In the genomic region with DNA sequence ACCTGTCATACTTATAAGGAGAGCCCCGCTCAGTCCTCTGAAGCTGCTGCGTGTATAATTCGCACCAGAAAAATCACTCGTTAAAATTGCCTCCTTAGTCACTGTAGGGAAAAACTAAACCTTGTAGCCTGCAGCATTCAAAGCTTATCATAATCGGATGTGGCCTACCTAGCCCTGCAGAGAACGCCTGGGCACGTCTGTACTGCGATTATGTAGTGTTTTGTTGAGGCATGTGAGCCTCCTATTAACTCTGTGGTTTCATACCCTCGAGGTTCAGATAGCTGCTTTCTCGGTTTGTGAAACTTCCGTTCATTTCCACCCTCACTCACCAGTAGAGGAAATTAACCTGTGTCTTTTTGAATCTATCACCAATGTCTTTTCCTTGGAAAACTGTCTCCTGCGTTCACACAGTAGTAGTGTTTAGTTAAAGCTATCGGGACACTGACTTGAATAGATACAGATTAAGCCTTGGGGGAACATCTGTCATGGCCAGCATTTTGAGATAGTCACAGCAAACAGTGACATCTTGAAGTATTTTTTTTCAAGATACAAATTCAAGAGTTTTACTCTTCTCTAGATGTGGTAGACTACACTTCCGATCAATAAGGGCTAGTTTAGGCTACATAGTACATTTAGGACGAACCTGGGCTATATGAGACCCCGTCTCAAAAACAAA, we compare ENCODE assay signal across 8 mouse cellular contexts. TPM values are rescaled to one million over a fixed set of nuclear protein-coding genes. Genes with fewer than 3 reads are reported as not detected.
A peak's percentile ranks its signal among the peaks of the same experiment; 100 is the strongest.
DNase-seq lines count a peak whose midpoint lies in the region; ATAC-seq and TF ChIP-seq lines count a peak whose summit lies in the region.

No protein-coding gene starts in this region.

- peak overlapping the region; percentile 86 for H3K4me2 ChIP-seq in forebrain, embryonic 11.5 days (ENCODE audit: low read depth, low read length, severe bottlenecking)
- H3K4me2 ChIP-seq in liver, embryonic 13.5 days = peak overlapping the region; percentile 90
- peak overlapping the region; percentile 77 for H3K4me2 ChIP-seq in stomach, embryonic 16.5 days (ENCODE audit: low read depth, low read length)

- H3K9me3 ChIP-seq in E14TG2a.4 (ENCODE audit: low read length) = no peaks in the 10 kb centered on the region
- H3K9me3 ChIP-seq in forebrain, embryonic 11.5 days (ENCODE audit: control insufficient read depth, low read length) = no peaks in the 10 kb centered on the region
- H3K9me3 ChIP-seq in liver, embryonic 13.5 days (replicated peaks) = no peaks in the 10 kb centered on the region
- no peaks in the 10 kb centered on the region for H3K9me3 ChIP-seq in stomach, embryonic 16.5 days (replicated peaks; ENCODE audit: control insufficient read depth, low read length)

- peak overlapping the region; percentile 98 for H3K4me3 ChIP-seq in E14TG2a.4 (replicated peaks; ENCODE audit: low read length)
- peak overlapping the region; percentile 90 for H3K4me3 ChIP-seq in forebrain, embryonic 11.5 days (ENCODE audit: low read depth, low read length)
- peak overlapping the region; percentile 98 for H3K4me3 ChIP-seq in liver, embryonic 13.5 days (replicated peaks)
- H3K4me3 ChIP-seq in stomach, embryonic 16.5 days (replicated peaks; ENCODE audit: low read length) = peak overlapping the region; percentile 86

- peaks cover 18% of the 10 kb centered on the region for H3K4me1 ChIP-seq in E14TG2a.4 (replicated peaks; ENCODE audit: low read depth, low read length)
- peaks cover 2% of the 10 kb centered on the region; the same call in 1 of the 2 replicates for H3K4me1 ChIP-seq in forebrain, embryonic 11.5 days (replicated peaks; ENCODE audit: control insufficient read depth, insufficient read depth, low read length)
- H3K4me1 ChIP-seq in liver, embryonic 13.5 days (replicated peaks) = peaks cover 26% of the 10 kb centered on the region
- peaks cover 8% of the 10 kb centered on the region for H3K4me1 ChIP-seq in stomach, embryonic 16.5 days (ENCODE audit: control insufficient read depth, insufficient read depth, low read length)

- H3K36me3 ChIP-seq in E14TG2a.4 (ENCODE audit: insufficient read depth, low read length) = 0 out of 2 replicates have a peak, but pooled peaks cover 4% of the 10 kb centered on the region
- no peaks in the 10 kb centered on the region for H3K36me3 ChIP-seq in forebrain, embryonic 11.5 days (ENCODE audit: control insufficient read depth, insufficient read depth, low read length)
- no peaks in the 10 kb centered on the region for H3K36me3 ChIP-seq in liver, embryonic 13.5 days
- H3K36me3 ChIP-seq in stomach, embryonic 16.5 days (ENCODE audit: control insufficient read depth, insufficient read depth, low read length) = no peaks in the 10 kb centered on the region

- H3K27me3 ChIP-seq in E14TG2a.4 (ENCODE audit: insufficient read depth, low read length) = no peaks in the 10 kb centered on the region
- no peaks in the 10 kb centered on the region for H3K27me3 ChIP-seq in forebrain, embryonic 11.5 days (ENCODE audit: control insufficient read depth, insufficient read depth, low read length)
- no peaks in the 10 kb centered on the region for H3K27me3 ChIP-seq in liver, embryonic 13.5 days
- H3K27me3 ChIP-seq in stomach, embryonic 16.5 days (ENCODE audit: control insufficient read depth, insufficient read depth, low read length) = no peaks in the 10 kb centered on the region

- ATAC-seq in forebrain, embryonic 11.5 days (replicated peaks; ENCODE audit: low FRiP score) = no peak
- peak; percentile 64 for ATAC-seq in liver, embryonic 13.5 days (ENCODE audit: low read depth)
- peak; percentile 1; the same call in 1 of the 2 replicates for ATAC-seq in stomach, embryonic 16.5 days (ENCODE audit: insufficient read depth, low FRiP score)

- peak overlapping the region; percentile 98 for H3K9ac ChIP-seq in forebrain, embryonic 11.5 days (ENCODE audit: low read length)
- peak overlapping the region; percentile 99 for H3K9ac ChIP-seq in liver, embryonic 13.5 days
- peak overlapping the region; percentile 99 for H3K9ac ChIP-seq in stomach, embryonic 16.5 days (ENCODE audit: low read length)

- no peak for TF ChIP-seq CTCF in E14TG2a.4 (conservative IDR thresholded peaks at IDR 0.05; ENCODE audit: low read length)

- H3K27ac ChIP-seq in forebrain, embryonic 11.5 days (ENCODE audit: low read depth, low read length) = 0 out of 2 replicates have a peak overlapping the region, but pooled peaks have one; percentile 57
- H3K27ac ChIP-seq in liver, embryonic 13.5 days = peak overlapping the region; percentile 94
- peak overlapping the region; percentile 91 for H3K27ac ChIP-seq in stomach, embryonic 16.5 days (ENCODE audit: low read length)

- peak; percentile 12 for DNase-seq in kidney, adult 9 months
- no peak for DNase-seq in kidney, adult 18-20 months
- DNase-seq in forebrain, embryonic 11.5 days (ENCODE audit: low spot score) = no peak
- DNase-seq in liver, embryonic 13.5 days = peak; percentile 48
- DNase-seq in frontal cortex, postnatal 14 days (ENCODE audit: low spot score in 2 of 2) = no peak
- no peak for DNase-seq in adrenal gland, adult 2 months

- 39% methylated on average over 16 of the region's 16 CpGs for WGBS in forebrain, embryonic 11.5 days
- WGBS in liver, embryonic 13.5 days (ENCODE audit: insufficient replicate concordance) = 13% methylated on average over 16 of the region's 16 CpGs
- WGBS in stomach, embryonic 16.5 days = 27% methylated on average over 16 of the region's 16 CpGs

RNA-seq across cellular contexts. Expression of a gene that starts 0.8 kb away (rescaled TPM):
- polyA plus RNA-seq in forebrain, embryonic 11.5 days (2014; fragmentation: Nextera tagmentation; extraction: Ambion mirVana) = 22.1 and 23.1 TPM in 2 replicates
- 9.6 and 10.0 TPM in 2 replicates for polyA plus RNA-seq in liver, embryonic 13.5 days (2015; fragmentation: Nextera tagmentation; extraction: Ambion mirVana)
- polyA plus RNA-seq in stomach, embryonic 16.5 days (2015; fragmentation: Nextera tagmentation; extraction: Ambion mirVana) = 30.4 and 33.1 TPM in 2 replicates
- 10 to 100 TPM; 32.5 to 33.3 TPM for total RNA-seq in adrenal gland, adult 2 months (2021)
- 45.3 and 51.2 TPM in 2 replicates for polyA plus RNA-seq in adrenal gland, adult 2 months (2012; rRNA removed)

RNA-seq across cellular contexts. Expression of a gene that starts 7.7 kb away (rescaled TPM):
- 1.1 TPM in 1 of 2 replicates, not detected in the other for polyA plus RNA-seq in forebrain, embryonic 11.5 days (2014; fragmentation: Nextera tagmentation; extraction: Ambion mirVana)
- polyA plus RNA-seq in liver, embryonic 13.5 days (2015; fragmentation: Nextera tagmentation; extraction: Ambion mirVana) = not detected in 2 replicates
- 0.55 TPM in 1 of 2 replicates, not detected in the other for polyA plus RNA-seq in stomach, embryonic 16.5 days (2015; fragmentation: Nextera tagmentation; extraction: Ambion mirVana)
- 1 to 10 TPM; 1.3 to 1.6 TPM for total RNA-seq in adrenal gland, adult 2 months (2021)
- polyA plus RNA-seq in adrenal gland, adult 2 months (2012; rRNA removed) = 4.6 TPM in 2 replicates

RNA-seq across cellular contexts. Expression of a gene that starts 20.4 kb away (rescaled TPM):
- 62.7 and 65.2 TPM in 2 replicates for polyA plus RNA-seq in forebrain, embryonic 11.5 days (2014; fragmentation: Nextera tagmentation; extraction: Ambion mirVana)
- 17.3 and 18.5 TPM in 2 replicates for polyA plus RNA-seq in liver, embryonic 13.5 days (2015; fragmentation: Nextera tagmentation; extraction: Ambion mirVana)
- polyA plus RNA-seq in stomach, embryonic 16.5 days (2015; fragmentation: Nextera tagmentation; extraction: Ambion mirVana) = 41.8 and 46.4 TPM in 2 replicates
- total RNA-seq in adrenal gland, adult 2 months (2021) = 10 to 100 TPM; 33.8 to 35.9 TPM
- polyA plus RNA-seq in adrenal gland, adult 2 months (2012; rRNA removed) = 74.9 and 97.4 TPM in 2 replicates

RNA-seq across cellular contexts. Expression of a gene that starts 32.6 kb away (rescaled TPM):
- 1.1 and 2.5 TPM in 2 replicates for polyA plus RNA-seq in forebrain, embryonic 11.5 days (2014; fragmentation: Nextera tagmentation; extraction: Ambion mirVana)
- polyA plus RNA-seq in liver, embryonic 13.5 days (2015; fragmentation: Nextera tagmentation; extraction: Ambion mirVana) = 0.35 and 0.60 TPM in 2 replicates
- 3.9 and 5.9 TPM in 2 replicates for polyA plus RNA-seq in stomach, embryonic 16.5 days (2015; fragmentation: Nextera tagmentation; extraction: Ambion mirVana)
- under 1 TPM; 0.73 to 0.84 TPM for total RNA-seq in adrenal gland, adult 2 months (2021)
- 1.1 and 2.0 TPM in 2 replicates for polyA plus RNA-seq in adrenal gland, adult 2 months (2012; rRNA removed)

RNA-seq across cellular contexts. Expression of a gene that starts 37.2 kb away (rescaled TPM):
- polyA plus RNA-seq in forebrain, embryonic 11.5 days (2014; fragmentation: Nextera tagmentation; extraction: Ambion mirVana) = 20.9 and 21.5 TPM in 2 replicates
- 68.9 and 81.6 TPM in 2 replicates for polyA plus RNA-seq in liver, embryonic 13.5 days (2015; fragmentation: Nextera tagmentation; extraction: Ambion mirVana)
- polyA plus RNA-seq in stomach, embryonic 16.5 days (2015; fragmentation: Nextera tagmentation; extraction: Ambion mirVana) = 55.0 and 59.5 TPM in 2 replicates
- total RNA-seq in adrenal gland, adult 2 months (2021) = 10 to 100 TPM; 77.0 to 79.0 TPM
- 156 and 174 TPM in 2 replicates for polyA plus RNA-seq in adrenal gland, adult 2 months (2012; rRNA removed)

Comparison
In these comparisons a context has a peak if more than half of its experiments do, and no peak if none do; other contexts are left out.
1. DNase-seq: peak in kidney, adult 9 months (single experiment) and liver, embryonic 13.5 days (single experiment); none in kidney, adult 18-20 months (single experiment), forebrain, embryonic 11.5 days (single experiment), frontal cortex, postnatal 14 days (0 of 2) and adrenal gland, adult 2 months (single experiment).
2. Peak in every context shown above with its lines, with median percentiles within 50 percentile points of each other: H3K4me3 ChIP-seq, H3K27ac ChIP-seq, H3K4me2 ChIP-seq and H3K9ac ChIP-seq.